Mouse (Mus musculus): ENCODE measurements around the gene Tdp1.

Tdp1 gene

DNA sequence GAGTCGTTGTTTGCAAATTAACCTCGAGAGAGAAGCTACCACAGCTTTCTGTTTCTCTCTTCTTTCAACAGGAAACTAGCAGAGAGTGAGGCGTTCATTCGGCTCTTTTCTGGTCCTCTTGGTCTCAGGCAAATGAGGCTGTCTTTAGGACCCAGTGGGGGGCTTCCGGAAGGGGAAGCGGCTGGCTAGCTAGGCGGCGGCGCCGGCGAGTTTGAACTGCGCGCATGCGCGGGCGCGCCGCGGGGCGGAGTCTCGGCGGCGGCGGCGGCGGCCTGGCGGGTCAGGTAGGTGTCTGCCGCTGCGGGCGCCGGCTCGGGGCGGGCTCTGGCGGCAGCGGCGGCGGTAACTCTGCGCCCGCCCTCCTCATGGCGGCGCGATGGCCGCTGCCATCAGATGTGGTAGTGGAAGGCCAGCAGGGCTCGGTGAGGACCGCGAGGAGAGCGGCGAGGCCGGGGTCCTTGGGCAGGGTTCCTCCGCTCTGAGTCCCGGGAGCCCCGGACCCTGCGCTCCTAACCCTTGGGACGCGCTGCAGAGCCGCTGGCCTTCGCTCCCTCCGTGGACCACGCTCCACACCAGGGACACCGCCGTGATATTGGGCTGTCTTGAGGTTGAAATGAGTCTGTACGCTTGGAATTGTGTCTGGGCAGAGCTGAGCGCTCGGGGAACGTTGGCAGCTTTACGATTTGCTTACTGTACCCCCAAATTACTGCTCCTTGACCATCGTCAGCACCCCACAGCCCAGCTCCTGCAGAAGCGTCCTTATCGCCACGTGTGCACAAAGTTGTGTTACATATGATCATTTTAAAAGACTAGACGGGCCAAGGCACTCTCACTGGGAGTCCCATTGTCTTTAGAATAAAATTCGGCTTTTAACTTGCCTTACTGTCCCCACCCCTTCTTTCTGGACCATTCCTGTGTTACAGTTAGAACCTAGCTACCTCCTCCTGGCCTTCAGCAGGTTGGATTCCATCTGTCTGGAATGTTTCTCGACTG, at the start of gene Tdp1, which contains the start of gene Efcab11:
TSS of gene Tdp1 (plus strand) at position 249 of the 993 bp plus-strand sequence.
TSS of gene Efcab11 (minus strand) at position 171 of the 993 bp plus-strand sequence.
- peak; percentile 79 to 83 for DNase-seq (ENCODE audit: low spot score in 2 of 2)

DNA sequence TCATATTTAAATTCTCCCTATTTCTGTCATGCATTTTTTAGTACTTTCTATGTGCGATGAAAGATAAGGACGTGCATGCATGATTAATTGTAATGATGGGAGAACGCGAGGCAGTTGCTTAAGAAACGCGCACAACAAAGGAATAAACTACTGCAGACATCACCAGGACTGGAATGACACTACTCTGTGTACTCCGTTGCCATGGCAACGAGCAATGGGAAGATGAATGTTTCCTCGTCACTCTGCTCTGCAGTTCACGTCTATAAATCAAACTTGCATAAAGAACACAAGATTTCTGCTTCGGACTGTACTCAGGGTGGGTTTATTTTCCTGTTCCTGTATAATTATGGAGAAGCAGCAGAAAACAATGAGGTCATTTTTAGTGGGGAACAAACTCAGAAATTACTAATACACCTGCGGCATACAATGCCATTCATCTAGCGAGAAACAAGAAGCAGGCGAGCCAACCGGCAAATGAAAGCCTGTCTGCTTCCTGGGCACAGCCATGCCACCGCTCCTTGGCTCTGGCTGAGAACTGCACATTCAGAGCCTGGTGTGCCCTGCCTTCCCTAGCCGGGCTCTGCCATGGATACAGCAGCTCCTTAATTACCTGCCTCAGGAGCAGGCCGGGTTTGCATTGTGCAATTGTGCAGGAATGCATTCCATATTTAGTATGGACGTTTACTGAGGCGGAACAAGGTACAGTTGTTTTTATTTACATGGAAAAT, 47.7 kb upstream of the Tdp1 start:
- peak in 1 of 2 experiments; percentile 20 for DNase-seq (ENCODE audit: low spot score in 2 of 2)

DNA sequence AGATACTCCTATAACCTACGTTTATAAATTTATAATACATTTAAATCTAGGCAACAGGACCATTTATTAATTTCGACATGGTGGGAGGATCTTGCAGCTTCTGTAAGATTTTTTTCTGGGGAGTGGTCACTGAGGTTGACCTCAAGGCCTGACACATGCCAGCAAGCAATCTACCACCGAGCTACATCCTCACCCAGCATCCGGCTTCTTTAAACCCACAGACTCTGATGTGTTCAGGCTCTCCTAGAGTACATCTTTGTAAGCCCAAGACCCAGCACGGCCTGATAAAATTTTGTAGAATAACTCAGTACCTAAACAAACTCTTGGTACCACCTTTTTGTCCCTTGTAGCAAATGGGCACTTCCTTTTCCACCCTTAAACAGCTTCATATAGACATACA, 46.8 kb upstream of the Tdp1 start:
- no peak for DNase-seq (ENCODE audit: low spot score in 2 of 2)

- no peak for DNase-seq (ENCODE audit: low spot score in 2 of 2)
Measured at GRCm38 (mm10) chr12:99838109-99838508, 46.2 kb upstream of the Tdp1 start.

GRCm38 (mm10) chr12:99838703-99839102, 45.6 kb upstream of the Tdp1 start:
- no peak for DNase-seq (ENCODE audit: low spot score in 2 of 2)

DNA sequence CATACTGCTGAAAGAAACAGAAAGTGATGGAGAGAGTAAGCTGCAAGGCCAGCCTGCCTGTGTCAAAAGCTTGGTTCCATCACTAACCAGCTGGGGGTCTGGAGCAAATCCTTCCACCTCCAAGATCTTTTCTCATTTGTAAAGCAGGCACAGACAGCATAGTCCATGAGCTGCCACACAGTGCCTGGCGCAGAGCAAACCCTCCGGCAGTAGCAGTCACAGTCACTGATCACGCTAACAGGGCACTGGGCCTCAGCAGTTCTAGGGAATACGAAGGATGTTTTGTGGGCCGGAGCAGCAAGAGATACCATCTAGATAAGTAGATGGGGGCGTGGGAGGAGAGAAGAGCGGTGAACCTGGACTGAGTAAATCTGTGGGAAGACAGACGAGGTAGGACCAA, 39.4 kb upstream of the Tdp1 start:
- no peak for DNase-seq (ENCODE audit: low spot score in 2 of 2)

- DNase-seq (ENCODE audit: low spot score in 2 of 2) = no peak
Measured at GRCm38 (mm10) chr12:99849996-99850395, 34.3 kb upstream of the Tdp1 start.

- no peak for DNase-seq (ENCODE audit: low spot score in 2 of 2)
Measured at GRCm38 (mm10) chr12:99853323-99854258, 30.7 kb upstream of the Tdp1 start.

DNA sequence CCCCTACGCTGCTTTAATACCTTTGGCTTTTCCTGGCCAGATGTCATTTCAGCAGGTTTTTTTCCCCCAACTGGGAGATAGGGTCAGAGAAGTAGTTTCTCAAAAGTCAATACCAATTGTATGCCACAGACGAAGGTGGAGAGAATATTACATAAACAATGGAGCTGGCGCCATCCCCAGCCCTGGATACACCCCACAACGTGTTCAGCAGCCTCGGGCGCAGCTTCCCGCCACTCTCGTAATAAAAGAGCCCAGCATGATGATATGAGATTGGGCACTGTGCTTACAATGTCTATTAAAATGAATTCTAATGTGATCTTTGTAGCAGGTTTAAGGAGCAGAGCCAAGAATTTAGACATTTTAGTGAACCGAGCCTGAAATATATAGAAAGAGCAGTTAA, 28.3 kb upstream of the Tdp1 start:
- no peak for DNase-seq (ENCODE audit: low spot score in 2 of 2)

- no peak for DNase-seq (ENCODE audit: low spot score in 2 of 2)
Measured at GRCm38 (mm10) chr12:99858664-99859063, 25.7 kb upstream of the Tdp1 start.

- DNase-seq (ENCODE audit: low spot score in 2 of 2) = no peak
Measured at GRCm38 (mm10) chr12:99859391-99860100, 24.8 kb upstream of the Tdp1 start.

DNA sequence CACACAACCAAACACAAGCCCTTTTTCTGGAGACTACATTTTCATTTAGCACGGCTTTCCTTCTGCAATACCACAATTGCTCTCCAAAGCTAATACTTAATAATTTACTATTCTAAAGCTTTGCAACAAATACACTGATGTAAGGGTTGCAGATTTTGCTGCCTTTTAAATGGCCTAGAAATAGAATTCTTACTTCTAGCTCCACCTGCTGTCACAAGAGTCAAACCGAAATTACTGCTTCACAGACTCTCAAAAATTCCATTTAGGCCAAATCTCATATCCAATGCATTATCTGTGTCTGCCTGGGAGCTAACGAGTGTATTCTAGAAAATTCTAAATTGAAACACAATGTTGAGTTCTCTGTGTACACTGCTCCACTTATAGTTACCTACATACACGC, 23.3 kb upstream of the Tdp1 start:
- no peak for DNase-seq (ENCODE audit: low spot score in 2 of 2)

- no peak for DNase-seq (ENCODE audit: low spot score in 2 of 2)
Measured at GRCm38 (mm10) chr12:99864613-99865012, 19.7 kb upstream of the Tdp1 start.

DNA sequence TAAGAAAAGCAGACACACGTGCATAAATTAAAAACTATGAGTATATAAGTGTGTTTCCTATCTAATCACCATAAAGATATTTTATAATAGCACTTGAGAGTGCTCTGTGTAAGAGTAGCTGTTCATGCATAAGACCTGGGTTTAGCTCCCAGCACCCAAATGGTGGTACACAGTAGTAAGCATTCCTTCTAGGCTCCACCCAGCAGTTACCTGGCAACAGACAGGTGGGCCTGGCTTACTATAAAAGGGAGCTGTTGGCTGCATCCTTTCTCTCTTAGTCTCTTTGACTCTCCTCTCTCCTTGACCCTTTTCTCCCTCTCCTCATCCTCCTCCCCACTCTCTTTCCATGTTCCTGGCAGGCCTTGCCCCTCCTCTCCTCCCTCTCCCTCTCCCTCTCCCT, 15.5 kb upstream of the Tdp1 start:
- DNase-seq (ENCODE audit: low spot score in 2 of 2) = no peak

GRCm38 (mm10) chr12:99873443-99873842, 10.9 kb upstream of the Tdp1 start:
- DNase-seq (ENCODE audit: low spot score in 2 of 2) = no peak

DNA sequence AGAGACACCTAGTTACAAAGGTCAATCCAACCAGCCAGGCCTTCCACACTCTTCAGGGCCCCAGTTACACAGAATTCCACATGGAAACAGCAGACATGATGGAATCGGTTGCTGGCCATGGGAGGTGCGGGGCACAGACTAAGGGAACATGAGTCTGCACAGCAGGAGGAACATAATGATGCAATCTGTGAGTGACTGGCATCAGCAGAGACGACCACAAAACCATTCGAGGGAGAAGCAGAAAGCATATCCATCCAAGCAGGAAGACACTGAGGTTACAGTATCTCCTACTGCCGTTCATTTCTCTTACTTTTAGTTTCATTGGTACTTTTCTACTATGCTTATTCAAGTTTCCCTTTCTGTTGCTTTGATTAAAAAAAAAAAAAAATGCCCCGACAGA, 9.7 kb upstream of the Tdp1 start:
- DNase-seq (ENCODE audit: low spot score in 2 of 2) = no peak

DNA sequence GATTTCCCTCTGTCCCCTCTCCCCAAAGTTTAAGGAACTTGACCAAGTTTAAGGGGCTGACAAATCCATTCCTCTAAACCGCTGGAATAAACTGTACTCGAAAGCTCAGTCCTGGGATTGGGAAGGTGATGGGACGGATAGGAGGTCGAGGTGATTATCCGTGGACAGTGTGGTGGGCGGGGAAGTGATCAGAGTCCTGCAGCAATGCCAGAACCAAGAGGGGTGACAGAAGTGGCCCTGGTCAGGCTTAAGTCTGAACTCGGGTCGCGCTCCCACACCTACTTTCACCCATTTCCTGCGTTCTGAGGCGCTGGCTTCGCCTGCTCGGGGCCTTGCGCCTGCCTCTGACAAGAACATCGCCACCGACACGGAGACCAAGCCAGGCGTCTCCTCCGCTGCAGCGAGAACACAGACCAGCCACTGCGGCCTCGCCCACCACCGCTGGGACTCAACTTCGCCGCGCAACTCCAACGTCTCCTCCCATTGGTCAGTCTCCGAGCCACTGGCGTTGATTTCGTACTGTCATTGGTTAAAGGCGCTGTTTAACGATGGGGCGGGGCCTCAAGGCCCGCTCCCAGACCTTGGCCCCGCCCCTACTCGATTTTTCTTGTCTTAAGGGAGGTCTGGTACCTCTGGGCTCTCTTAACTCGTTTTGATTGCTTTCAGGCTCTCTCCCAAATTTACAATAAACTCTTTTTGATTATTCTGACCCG, 1.2 kb upstream of the Tdp1 start:
- DNase-seq (ENCODE audit: low spot score in 2 of 2) = peak; percentile 77 to 84

DNA sequence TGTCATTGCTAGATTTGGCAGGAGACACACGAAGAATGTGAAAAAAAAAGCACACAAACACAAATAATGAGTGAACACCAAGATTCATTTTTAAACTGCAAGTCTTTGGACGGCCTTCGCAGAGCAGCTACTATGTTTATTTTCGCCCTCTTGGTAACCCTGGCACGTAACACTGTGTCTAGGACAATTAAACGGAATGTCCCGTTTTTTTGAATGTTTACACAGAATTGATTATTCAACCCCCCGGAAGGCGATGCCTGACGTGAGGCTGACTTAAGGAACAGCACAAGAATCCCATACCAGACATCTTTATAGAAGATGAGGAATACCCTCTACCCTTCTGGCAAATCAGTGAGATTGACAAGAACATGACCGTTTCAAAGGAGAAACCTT, 608 bp upstream of the Tdp1 start:
- no peak for DNase-seq (ENCODE audit: low spot score in 2 of 2)

GRCm38 (mm10) chr12:99885282-99885901, 1.1 kb downstream of the Tdp1 start:
- DNase-seq (ENCODE audit: low spot score in 2 of 2) = no peak

- DNase-seq (ENCODE audit: low spot score in 2 of 2) = no peak
Measured at GRCm38 (mm10) chr12:99897846-99898245, 13.5 kb downstream of the Tdp1 start.
